Mouse (Mus musculus): ENCODE data around the gene Adamts17. TPM values are rescaled to one million over a fixed set of nuclear protein-coding genes. Genes with fewer than 3 reads are reported as not detected.

Gene Adamts17
- total and polyA plus RNA-seq, 3 experiments = not detected

DNA sequence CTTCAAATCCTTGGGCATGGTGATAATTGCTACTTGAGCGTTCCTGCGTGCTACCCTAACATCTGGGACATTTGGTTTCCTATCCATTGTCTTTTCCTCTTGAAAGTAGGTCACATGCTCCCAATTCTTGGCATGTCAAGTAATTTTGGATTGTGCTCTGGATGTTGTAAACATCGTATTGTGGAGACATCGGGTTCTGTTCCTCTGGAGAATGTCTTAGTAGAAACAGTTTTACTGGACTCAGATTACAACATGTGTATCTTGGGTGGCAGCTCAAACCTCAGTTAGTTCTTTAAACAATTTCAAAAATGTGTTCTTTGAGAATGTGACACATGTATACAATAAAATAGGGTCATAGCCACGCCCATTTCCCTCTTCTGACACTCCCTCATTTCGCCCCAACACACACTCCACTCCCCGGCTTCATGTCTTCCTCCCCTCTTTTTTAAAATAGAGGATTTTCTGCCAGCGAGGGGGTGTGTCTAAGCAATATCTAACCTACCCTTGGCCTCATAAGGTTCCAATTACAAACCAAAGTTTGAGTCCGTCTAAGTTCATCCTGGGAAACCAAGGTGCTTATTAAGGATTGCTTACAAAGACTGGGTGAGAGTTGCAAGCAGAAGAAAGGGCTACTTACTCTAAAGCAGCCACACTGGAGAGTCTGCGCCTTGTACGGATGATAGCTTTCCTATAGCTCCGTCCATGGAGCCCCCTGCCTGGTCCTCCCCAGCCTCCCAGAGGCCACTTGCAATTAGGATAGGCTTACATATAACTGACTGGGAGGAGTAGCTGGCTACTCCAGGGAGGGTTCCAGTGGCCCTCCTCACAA is 18.9 kb downstream of the Adamts17 start:
- in situ Hi-C loops (cut with MboI; ENCODE audit: low pct_ligation_motif_present, low pct_unique_long_range_greater_than_20kb, low sequenced_read_pairs) = no loop called here

DNA sequence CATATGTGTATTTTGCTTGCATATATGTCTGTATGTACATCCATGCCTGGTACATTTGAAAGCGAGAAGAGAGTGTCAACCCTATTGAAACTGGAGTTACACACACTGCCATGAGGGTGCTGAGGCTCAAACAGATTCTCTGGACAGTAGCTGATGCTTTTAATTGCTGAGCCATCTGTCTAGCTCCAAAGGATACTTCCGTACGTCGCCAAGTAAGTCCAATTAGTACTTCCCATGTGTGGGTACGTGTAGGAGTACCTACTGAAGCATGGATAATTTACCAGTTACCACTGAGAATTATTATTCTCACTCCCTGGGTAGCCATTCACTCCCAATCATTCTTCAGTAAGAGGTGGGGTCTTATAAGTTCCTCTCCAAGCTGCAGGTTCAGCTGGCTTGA is 19.7 kb downstream of the Adamts17 start:
- in situ Hi-C loops (cut with MboI; ENCODE audit: low pct_ligation_motif_present, low pct_unique_long_range_greater_than_20kb, low sequenced_read_pairs) = no loop called here
- Histone ChIP-seq H3K36me3 (replicated peaks in 1 of 2; ENCODE audit: control insufficient read depth in 1 of 2, insufficient read depth in 1 of 2, low read length in 1 of 2) (no peaks in the 10 kb centered on the region), H3K9me3 (replicated peaks; ENCODE audit: low read length) (no peaks in the 10 kb centered on the region), H3K4me3 (replicated peaks in 1 of 3; ENCODE audit: low read depth in 2 of 3, low read length in 2 of 3, poor library complexity in 1 of 3) (no peak overlapping the region), H3K79me2 (replicated peaks; ENCODE audit: control insufficient read depth, extremely low read depth, insufficient read depth, poor library complexity, severe bottlenecking) (no peaks in the 10 kb centered on the region), H3K9ac (ENCODE audit: insufficient read depth, low read depth) (no peak overlapping the region), H3K27ac (ENCODE audit: insufficient read depth, low read depth) (no peak overlapping the region), H3K4me2 (ENCODE audit: insufficient read depth, low read depth, poor library complexity, severe bottlenecking) (no peak overlapping the region), H3K27me3 (replicated peaks) (peaks cover 62% of the 10 kb centered on the region), H3K4me1 (ENCODE audit: control insufficient read depth in 1 of 2, insufficient read depth in 2 of 2) (no peaks in the 10 kb centered on the region)
- DNase-seq (ENCODE audit: extremely low read depth) = no peak
- dilution Hi-C loops (cut with MboI; ENCODE audit: extremely low pct_ligation_motif_present, extremely low pct_unique_long_range_greater_than_20kb, low sequenced_read_pairs) = no loop called here
- TF ChIP-seq RAD21 (IDR thresholded peaks at IDR 0.05; ENCODE audit: low read depth, low read length) (no peak), UBTF (IDR thresholded peaks at IDR 0.05; ENCODE audit: low read depth, low read length) (no peak), KAT2A (IDR thresholded peaks at IDR 0.05; ENCODE audit: insufficient replicate concordance, low read length) (no peak), JUND (conservative IDR thresholded peaks at IDR 0.05; ENCODE audit: low read depth, low read length) (no peak)

More for the DNA sequence above, 18.9 kb downstream of the Adamts17 start:
- Histone ChIP-seq H3K27ac (ENCODE audit: insufficient read depth, low read depth) (no peak overlapping the region), H3K4me2 (ENCODE audit: insufficient read depth, low read depth, poor library complexity, severe bottlenecking) (no peak overlapping the region), H3K79me2 (replicated peaks; ENCODE audit: control insufficient read depth, extremely low read depth, insufficient read depth, poor library complexity, severe bottlenecking) (no peaks in the 10 kb centered on the region), H3K9ac (ENCODE audit: insufficient read depth, low read depth) (no peak overlapping the region), H3K4me3 (replicated peaks in 1 of 3; ENCODE audit: low read depth in 2 of 3, low read length in 2 of 3, poor library complexity in 1 of 3) (no peak overlapping the region), H3K9me3 (replicated peaks; ENCODE audit: low read length) (no peaks in the 10 kb centered on the region), H3K4me1 (ENCODE audit: control insufficient read depth in 1 of 2, insufficient read depth in 2 of 2) (no peaks in the 10 kb centered on the region), H3K27me3 (replicated peaks) (peaks cover 60% of the 10 kb centered on the region), H3K36me3 (replicated peaks in 1 of 2; ENCODE audit: control insufficient read depth in 1 of 2, insufficient read depth in 1 of 2, low read length in 1 of 2) (no peaks in the 10 kb centered on the region)
- TF ChIP-seq JUN (IDR thresholded peaks at IDR 0.05; ENCODE audit: insufficient read depth, low read depth, low read length) (no peak), MAX (IDR thresholded peaks at IDR 0.05; ENCODE audit: low read length) (no peak), MAZ (IDR thresholded peaks at IDR 0.05; ENCODE audit: low read depth, low read length) (no peak), CHD1 (IDR thresholded peaks at IDR 0.05; ENCODE audit: low read depth, low read length) (no peak), USF1 (IDR thresholded peaks at IDR 0.05; ENCODE audit: low read depth, low read length) (no peak), RCOR1 (conservative IDR thresholded peaks at IDR 0.05; ENCODE audit: low read depth, low read length) (no peak), ZKSCAN1 (IDR thresholded peaks at IDR 0.05; ENCODE audit: borderline replicate concordance, low read depth, low read length) (no peak), ZMIZ1 (IDR thresholded peaks at IDR 0.05; ENCODE audit: low read depth, low read length) (no peak), MYC (IDR thresholded peaks at IDR 0.05; ENCODE audit: low read depth, low read length) (no peak), RAD21 (IDR thresholded peaks at IDR 0.05; ENCODE audit: low read depth, low read length) (no peak), ZC3H11A (IDR thresholded peaks at IDR 0.05; ENCODE audit: low read depth, low read length) (no peak), CHD2 (IDR thresholded peaks at IDR 0.05; ENCODE audit: low read length) (no peak), SIN3A (IDR thresholded peaks at IDR 0.05; ENCODE audit: low read length) (no peak), MEF2A (IDR thresholded peaks at IDR 0.05; ENCODE audit: borderline replicate concordance, low read depth, low read length) (no peak), USF2 (conservative IDR thresholded peaks at IDR 0.05; ENCODE audit: low read depth, low read length) (no peak), JUND (conservative IDR thresholded peaks at IDR 0.05; ENCODE audit: low read depth, low read length) (no peak), MAFK (IDR thresholded peaks at IDR 0.05; ENCODE audit: insufficient replicate concordance, low read length) (no peak)
- dilution Hi-C loops (cut with MboI; ENCODE audit: extremely low pct_ligation_motif_present, extremely low pct_unique_long_range_greater_than_20kb, low sequenced_read_pairs) = no loop called here
- DNase-seq (ENCODE audit: extremely low read depth) = no peak
